11 mouse cellular contexts compared by ENCODE assay signal in the genomic region with DNA sequence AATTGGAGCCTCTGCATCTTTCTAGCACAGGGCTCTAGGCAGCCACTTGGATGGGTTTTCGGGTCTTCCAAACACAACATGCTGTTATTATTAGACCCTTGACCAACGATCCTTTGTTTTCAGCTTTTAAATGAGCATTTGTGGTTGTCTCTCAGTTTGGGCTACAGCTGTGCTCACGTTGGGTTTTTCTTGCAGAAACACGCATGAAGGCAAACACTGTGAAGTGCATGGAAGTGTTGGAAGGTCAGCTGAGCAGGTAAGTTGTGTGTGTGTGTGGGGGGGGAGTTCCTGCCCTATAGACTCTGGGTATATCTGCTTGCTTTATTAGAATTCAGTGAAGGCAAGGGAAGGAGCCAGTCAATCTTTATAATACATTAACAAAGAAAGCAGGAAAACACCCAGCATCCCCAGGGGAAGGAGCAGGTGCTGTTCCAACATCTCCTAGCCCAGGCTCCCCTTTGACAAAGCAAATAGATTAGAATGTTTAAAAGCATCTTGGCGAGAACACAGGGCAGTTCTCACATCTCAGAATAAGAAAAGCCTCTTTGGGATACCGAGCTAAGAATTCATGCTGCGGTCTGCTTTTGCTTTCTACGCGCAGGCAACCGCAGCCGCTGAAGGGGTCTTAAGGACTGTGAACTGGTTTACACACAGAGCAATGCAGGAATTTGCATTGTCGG.
A peak's percentile ranks its signal among the peaks of the same experiment; 100 is the strongest.
DNase-seq lines count a peak whose midpoint lies in the region; ATAC-seq and TF ChIP-seq lines count a peak whose summit lies in the region.
"Had no signal": no experiment of that assay in that cellular context is flagged by ENCODE, and none has a peak within 500 bp of the region (broad histone marks: within the 10 kb centered on the region; RNA-seq: fewer than 3 reads in every experiment).

No protein-coding gene starts in this region.

- peaks cover 31% of the 10 kb centered on the region for H3K4me1 ChIP-seq in embryonic facial prominence, embryonic 12.5 days
- peaks cover 31% of the 10 kb centered on the region for H3K4me1 ChIP-seq in hindbrain, embryonic 13.5 days (replicated peaks)
- H3K4me1 ChIP-seq in midbrain, embryonic 14.5 days (ENCODE audit: control insufficient read depth, insufficient read depth, low read length): peaks cover 31% of the 10 kb centered on the region

- DNase-seq in gastrocnemius, adult 2 months: no peak
- DNase-seq in gastrocnemius, adult 18-20 months (ENCODE audit: low spot score): no peak
- DNase-seq in midbrain, embryonic 14.5 days: peak; percentile 81
- DNase-seq in kidney, postnatal 14 days: no peak
- DNase-seq in ovary, postnatal 36 days (ENCODE audit: low spot score): no peak
- DNase-seq in urinary bladder, adult 2 months (ENCODE audit: low spot score): no peak
- DNase-seq: cerebellum, postnatal 10 days; heart, postnatal 36 days; kidney, postnatal 4 days had no signal

- H3K4me3 ChIP-seq in gastrocnemius, adult 2 months: peak overlapping the region; percentile 45
- no peak overlapping the region for H3K4me3 ChIP-seq in embryonic facial prominence, embryonic 12.5 days
- no peak overlapping the region for H3K4me3 ChIP-seq in hindbrain, embryonic 13.5 days
- no peak overlapping the region for H3K4me3 ChIP-seq in midbrain, embryonic 14.5 days (replicated peaks; ENCODE audit: low read depth, low read length)

- WGBS in embryonic facial prominence, embryonic 12.5 days: 18% methylated on average over 12 of the region's 12 CpGs
- WGBS in hindbrain, embryonic 13.5 days: 17% methylated on average over 12 of the region's 12 CpGs
- 14% methylated on average over 12 of the region's 12 CpGs for WGBS in midbrain, embryonic 14.5 days

- no peak for TF ChIP-seq CTCF in gastrocnemius, adult 2 months (IDR thresholded peaks at IDR 0.05)

- peak; percentile 53; the same call in 1 of the 2 replicates for ATAC-seq in embryonic facial prominence, embryonic 12.5 days (ENCODE audit: insufficient number of reproducible peaks, insufficient read depth, low FRiP score, low TSS enrichment)
- peak; percentile 27; the same call in 1 of the 2 replicates for ATAC-seq in hindbrain, embryonic 13.5 days (ENCODE audit: low FRiP score)
- no peak; the same call in 1 of the 2 replicates for ATAC-seq in midbrain, embryonic 14.5 days (ENCODE audit: low FRiP score, low TSS enrichment)

- no peaks in the 10 kb centered on the region for H3K27me3 ChIP-seq in embryonic facial prominence, embryonic 12.5 days
- H3K27me3 ChIP-seq in hindbrain, embryonic 13.5 days: 0 out of 2 replicates have a peak, but pooled peaks cover under 1% of the 10 kb centered on the region
- H3K27me3 ChIP-seq in midbrain, embryonic 14.5 days (ENCODE audit: control insufficient read depth, insufficient read depth, low read length): no peaks in the 10 kb centered on the region

- peak overlapping the region; percentile 26 for H3K4me2 ChIP-seq in embryonic facial prominence, embryonic 12.5 days (replicated peaks)
- H3K4me2 ChIP-seq in hindbrain, embryonic 13.5 days: peak overlapping the region; percentile 35
- H3K4me2 ChIP-seq in midbrain, embryonic 14.5 days (ENCODE audit: low read length): peak overlapping the region; percentile 31

- no peaks in the 10 kb centered on the region for H3K36me3 ChIP-seq in embryonic facial prominence, embryonic 12.5 days
- H3K36me3 ChIP-seq in hindbrain, embryonic 13.5 days: no peaks in the 10 kb centered on the region
- H3K36me3 ChIP-seq in midbrain, embryonic 14.5 days (ENCODE audit: control insufficient read depth, insufficient read depth, low read length): no peaks in the 10 kb centered on the region

- intact Hi-C loops in gastrocnemius, adult 2 months (cut with DNase I): no loop called here

- H3K27ac ChIP-seq in gastrocnemius, adult 2 months: peak overlapping the region; percentile 53
- H3K27ac ChIP-seq in embryonic facial prominence, embryonic 12.5 days: peak overlapping the region; percentile 85
- H3K27ac ChIP-seq in hindbrain, embryonic 13.5 days: peak overlapping the region; percentile 87
- peak overlapping the region; percentile 82 for H3K27ac ChIP-seq in midbrain, embryonic 14.5 days (replicated peaks; ENCODE audit: low read depth, low read length)

- H3K9me3 ChIP-seq in embryonic facial prominence, embryonic 12.5 days: no peaks in the 10 kb centered on the region
- no peaks in the 10 kb centered on the region for H3K9me3 ChIP-seq in hindbrain, embryonic 13.5 days
- no peaks in the 10 kb centered on the region for H3K9me3 ChIP-seq in midbrain, embryonic 14.5 days (ENCODE audit: control insufficient read depth, low read length)

- no peak overlapping the region for H3K9ac ChIP-seq in embryonic facial prominence, embryonic 12.5 days
- peak overlapping the region; percentile 40; the same call in 1 of the 2 replicates for H3K9ac ChIP-seq in hindbrain, embryonic 13.5 days
- peak overlapping the region; percentile 17; the same call in 1 of the 2 replicates for H3K9ac ChIP-seq in midbrain, embryonic 14.5 days (replicated peaks; ENCODE audit: low read length)
